Mouse (Mus musculus) lung, postnatal 0 days (tissue): ENCODE results near the gene Pmm2.

Experiments used
- CTCF ChIP-seq: IDR thresholded peaks from 2 replicates; pipeline ENCODE4 v1.5.1; 2016; ENCODE audit warnings: antibody characterized with exemption, mild to moderate bottlenecking
- EP300 ChIP-seq: IDR thresholded peaks from 2 replicates; pipeline ENCODE4 v1.6.1; 2016; ENCODE audit warnings: antibody characterized with exemption, mild to moderate bottlenecking, control low read depth

DNA sequence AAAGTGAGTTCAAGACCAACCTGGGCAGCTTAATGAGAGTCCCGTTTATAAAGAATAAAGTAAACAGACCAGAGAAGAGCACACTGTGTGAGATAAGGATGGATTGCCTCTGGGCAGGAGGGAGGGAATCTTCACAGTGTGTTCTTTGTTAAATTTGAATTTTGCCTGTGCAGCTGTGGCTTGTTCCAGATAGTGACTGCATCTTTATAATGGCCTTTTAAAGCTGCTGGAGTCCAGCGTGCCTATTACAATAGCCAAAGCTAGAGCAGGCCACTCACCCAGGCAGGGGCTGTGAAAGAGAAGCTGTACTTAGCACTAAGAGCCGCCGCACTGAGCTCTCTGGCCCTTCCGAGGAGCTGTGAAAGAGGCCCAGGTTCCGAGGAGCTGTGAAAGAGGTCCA, 8.1 kb downstream of the Pmm2 start:
- TF ChIP-seq EP300 (no peak), CTCF (no peak)
